Mouse (Mus musculus) lung, embryonic 15.5 days (tissue): ENCODE data around the gene Anxa3. TPM values are rescaled to one million over a fixed set of nuclear protein-coding genes. Genes with fewer than 3 reads are reported as not detected.

Experiments used
- ATAC-seq: fragments of 200-750 bp; cut with Nextera tagmentation; 2 replicates; pipeline ENCODE4 v1.8.0; 2017; ENCODE audit warnings: moderate number of reproducible peaks, borderline replicate concordance; ENCODE audit not compliant: low FRiP score, low TSS enrichment; ENCODE audit errors: extremely low read depth
- H3K27ac ChIP-seq: fragments of 300-500 bp; sonication (generic); 2 replicates; pipeline ENCODE4 v1.5.1; 2015; ENCODE audit warnings: moderate library complexity, mild to moderate bottlenecking, inconsistent platforms
- H3K27me3 ChIP-seq: fragments of 300-500 bp; sonication (generic); 2 replicates; pipeline ENCODE4 v1.6.1; 2015; ENCODE audit warnings: inconsistent platforms
- H3K36me3 ChIP-seq: fragments of 300-500 bp; sonication (generic); 2 replicates; pipeline ENCODE4 v1.6.1; 2015; ENCODE audit warnings: inconsistent platforms
- H3K4me1 ChIP-seq: fragments of 300-500 bp; sonication (generic); 2 replicates; pipeline ENCODE4 v1.6.1; 2015; ENCODE audit warnings: inconsistent platforms
- H3K4me2 ChIP-seq: fragments of 300-500 bp; sonication (generic); 2 replicates; pipeline ENCODE4 v1.6.1; 2015; ENCODE audit warnings: inconsistent platforms, mild to moderate bottlenecking, moderate library complexity
- H3K4me3 ChIP-seq: fragments of 300-500 bp; sonication (generic); 2 replicates; pipeline ENCODE4 v1.5.1; 2015; ENCODE audit warnings: mild to moderate bottlenecking, inconsistent platforms
- H3K9ac ChIP-seq: fragments of 300-500 bp; sonication (generic); 2 replicates; pipeline ENCODE4 v1.6.1; 2015; ENCODE audit warnings: inconsistent platforms
- H3K9me3 ChIP-seq: fragments of 300-500 bp; sonication (generic); 2 replicates; pipeline ENCODE4 v1.6.1; 2016; ENCODE audit warnings: inconsistent platforms
- WGBS: fragments of 180-500 bp; shearing (Covaris S2); methylation state at CpG from one replicate; pipeline ENCODE4 v1.1.7; 2015; 5-methylcytosine and 5-hydroxymethylcytosine counted together
- polyA plus RNA-seq: library from polyadenylated mRNA; unstranded; fragments of >200 nt; fragmentation: Nextera tagmentation; extraction: Ambion mirVana; gene quantifications from 2 replicates; pipeline ENCODE4 v1.2.1, GENCODE M21; 2015

The Anxa3 gene
- polyA plus RNA-seq, 1 experiment from 2014 or later: 85.7 TPM

DNA sequence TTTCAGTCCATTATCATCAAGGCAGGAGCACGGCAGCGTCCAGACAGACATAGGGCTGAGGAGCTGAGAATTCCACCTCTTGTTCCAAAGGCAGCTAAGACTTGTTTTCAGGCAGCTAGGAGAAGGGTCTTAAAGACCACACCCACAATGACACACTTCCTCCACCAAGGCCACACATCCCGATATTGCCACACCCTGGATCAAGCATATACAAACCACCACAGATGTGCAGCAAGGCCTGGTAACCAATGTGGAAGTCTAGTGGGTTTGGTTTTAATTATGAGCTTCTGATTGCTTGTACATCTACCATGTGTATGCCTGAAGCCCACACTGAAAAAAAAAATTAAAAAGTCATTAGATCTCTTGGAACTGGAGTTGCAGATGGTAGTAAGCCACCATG, 95.3 kb downstream of the Anxa3 start:
- no peak overlapping the region for H3K4me3 ChIP-seq
- H3K4me2 ChIP-seq: no peak overlapping the region
- no peak overlapping the region for H3K27ac ChIP-seq
- ATAC-seq: no peak
- no peak overlapping the region for H3K9ac ChIP-seq
- no peaks in the 10 kb centered on the region for H3K4me1 ChIP-seq
- WGBS: 86% methylated on average over 3 of the region's 3 CpGs
- no peaks in the 10 kb centered on the region for H3K9me3 ChIP-seq
- H3K36me3 ChIP-seq: no peaks in the 10 kb centered on the region
- no peaks in the 10 kb centered on the region for H3K27me3 ChIP-seq

- no peaks in the 10 kb centered on the region for H3K27me3 ChIP-seq
- no peak overlapping the region for H3K9ac ChIP-seq
- H3K27ac ChIP-seq: no peak overlapping the region
- no peaks in the 10 kb centered on the region for H3K9me3 ChIP-seq
- H3K4me2 ChIP-seq: no peak overlapping the region
- ATAC-seq: no peak
- H3K4me3 ChIP-seq: no peak overlapping the region
- H3K36me3 ChIP-seq: no peaks in the 10 kb centered on the region
- 52% methylated on average over 5 of the region's 5 CpGs for WGBS
- H3K4me1 ChIP-seq: no peaks in the 10 kb centered on the region
Measured at GRCm38 (mm10) chr5:96890367-96890766, 97.2 kb downstream of the Anxa3 start.

Other genes starting within 250 kb of the Anxa3 start
- 11.2 TPM in 2 replicates for gene Bmp2k, start 204.3 kb downstream of the Anxa3 start, polyA plus RNA-seq